Mouse (Mus musculus) adrenal gland, postnatal 4 days (tissue): ENCODE measurements around the gene Cacna1a. TPM values are rescaled to one million over a fixed set of nuclear protein-coding genes. Genes with fewer than 3 reads are reported as not detected.

Experiments
- DNase-seq, 2 experiments: peaks; one replicate each; pipeline ENCODE4 v3.0.0; 2021 to 2022; ENCODE audit warnings: low spot score in 2 of 2, mixed read lengths in 2 of 2
- total RNA-seq, 2 experiments: library from RNA; stranded (reverse); gene quantifications; 2 replicates each; pipeline ENCODE4 v1.2.3; 2021

Cacna1a gene
- total RNA-seq, 2 experiments from 2014 or later: 14.8 to 15.6 TPM

DNA sequence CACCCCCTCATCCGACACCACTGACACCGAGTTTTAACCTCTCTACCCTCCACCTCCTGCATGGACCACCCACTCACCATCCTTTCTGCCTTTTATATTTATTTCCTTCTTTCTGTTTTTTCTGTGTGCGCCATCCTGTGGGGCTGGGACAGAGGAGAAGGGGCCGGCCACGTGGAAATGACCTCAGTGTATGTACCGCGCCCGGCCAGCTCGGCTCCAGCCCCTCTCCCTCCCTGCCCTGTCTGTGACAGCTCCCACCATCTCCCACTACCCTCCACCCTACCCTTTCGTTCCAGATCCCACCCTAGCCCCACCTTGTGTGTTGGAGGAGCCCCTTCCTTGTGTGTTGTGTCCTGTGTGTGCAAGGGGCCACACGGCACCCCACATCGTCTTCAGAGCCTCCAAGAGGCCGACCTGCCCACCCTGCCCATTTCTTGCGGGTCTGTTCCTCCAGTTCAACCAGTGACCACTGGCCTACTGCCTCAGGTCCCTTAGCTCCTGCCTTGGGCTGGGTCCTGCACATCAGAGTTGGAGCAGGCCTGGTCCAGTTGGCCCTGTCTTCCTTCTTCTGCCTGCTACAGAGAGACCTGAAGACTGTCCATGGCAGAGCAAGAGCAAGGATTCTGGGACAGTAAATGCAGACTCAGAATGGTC lies 247.3 kb downstream of the Cacna1a start:
- DNase-seq: no peak

GRCm38 (mm10) chr8:84636051-84636691 lies 247.9 kb downstream of the Cacna1a start:
- no peak for DNase-seq

- no peak for DNase-seq
Observed at GRCm38 (mm10) chr8:84637946-84638554, 249.8 kb downstream of the Cacna1a start.

DNA sequence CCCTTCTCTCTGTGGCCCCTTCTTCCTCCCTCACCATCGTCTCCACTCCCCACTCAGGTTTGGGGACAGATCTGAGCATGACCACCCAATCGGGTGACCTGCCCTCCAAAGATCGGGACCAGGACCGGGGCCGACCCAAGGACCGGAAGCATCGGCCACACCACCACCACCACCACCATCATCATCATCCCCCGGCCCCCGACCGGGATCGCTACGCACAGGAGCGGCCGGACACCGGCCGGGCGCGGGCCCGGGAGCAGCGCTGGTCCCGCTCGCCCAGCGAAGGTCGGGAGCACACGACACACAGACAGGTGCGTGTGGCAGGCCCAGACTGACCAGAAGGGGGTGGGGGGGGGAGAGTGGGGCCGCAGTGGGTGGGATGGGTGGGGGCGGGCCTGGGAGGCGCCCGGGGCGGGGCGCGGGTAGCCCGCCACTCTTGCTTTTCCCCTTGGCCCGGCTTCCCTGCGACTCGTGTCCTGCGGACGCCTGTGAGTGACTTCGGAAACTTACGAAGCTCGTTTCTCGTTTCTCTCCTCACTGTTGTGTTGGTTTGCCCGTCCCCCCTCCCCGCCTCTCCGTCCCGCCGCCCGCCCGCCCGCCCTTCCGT lies 250.4 kb downstream of the Cacna1a start:
- DNase-seq: no peak

DNA sequence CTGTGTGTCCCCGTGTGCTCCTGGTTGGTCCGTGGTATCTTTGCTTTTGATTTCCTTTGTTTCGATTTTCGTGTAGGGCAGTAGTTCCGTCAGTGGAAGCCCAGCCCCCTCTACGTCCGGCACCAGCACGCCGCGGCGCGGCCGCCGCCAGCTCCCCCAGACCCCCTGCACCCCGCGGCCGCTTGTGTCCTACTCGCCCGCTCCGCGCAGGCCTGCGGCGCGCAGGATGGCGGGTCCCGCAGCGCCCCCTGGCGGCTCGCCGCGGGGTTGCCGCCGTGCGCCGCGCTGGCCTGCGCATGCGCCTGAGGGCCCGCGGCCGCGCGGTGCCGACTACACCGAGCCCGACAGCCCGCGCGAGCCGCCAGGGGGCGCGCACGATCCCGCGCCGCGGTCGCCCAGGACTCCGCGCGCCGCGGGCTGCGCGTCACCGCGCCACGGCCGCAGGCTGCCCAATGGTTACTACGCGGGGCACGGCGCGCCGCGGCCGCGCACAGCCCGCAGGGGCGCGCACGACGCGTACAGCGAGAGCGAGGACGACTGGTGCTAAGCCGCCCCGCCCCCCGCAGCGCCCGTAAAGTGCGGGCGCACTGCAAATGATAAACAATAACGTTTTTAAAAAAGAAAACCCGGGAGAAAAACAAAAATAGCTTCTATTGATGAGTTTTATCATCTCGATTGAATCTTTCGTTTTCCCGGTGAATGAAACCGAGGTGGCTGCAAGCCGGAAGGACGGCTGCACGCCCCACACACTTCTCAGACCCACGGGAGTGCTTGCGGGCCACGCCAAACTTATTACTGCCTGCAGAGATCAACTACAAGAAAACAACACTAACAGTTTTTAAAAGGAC lies 251.1 kb downstream of the Cacna1a start:
- peak; percentile 80 to 84 for DNase-seq

GRCm38 (mm10) chr8:84640010-84640588 lies 251.9 kb downstream of the Cacna1a start:
- no peak for DNase-seq

- DNase-seq: no peak
Observed at GRCm38 (mm10) chr8:84640617-84641294, 252.5 kb downstream of the Cacna1a start.

DNA sequence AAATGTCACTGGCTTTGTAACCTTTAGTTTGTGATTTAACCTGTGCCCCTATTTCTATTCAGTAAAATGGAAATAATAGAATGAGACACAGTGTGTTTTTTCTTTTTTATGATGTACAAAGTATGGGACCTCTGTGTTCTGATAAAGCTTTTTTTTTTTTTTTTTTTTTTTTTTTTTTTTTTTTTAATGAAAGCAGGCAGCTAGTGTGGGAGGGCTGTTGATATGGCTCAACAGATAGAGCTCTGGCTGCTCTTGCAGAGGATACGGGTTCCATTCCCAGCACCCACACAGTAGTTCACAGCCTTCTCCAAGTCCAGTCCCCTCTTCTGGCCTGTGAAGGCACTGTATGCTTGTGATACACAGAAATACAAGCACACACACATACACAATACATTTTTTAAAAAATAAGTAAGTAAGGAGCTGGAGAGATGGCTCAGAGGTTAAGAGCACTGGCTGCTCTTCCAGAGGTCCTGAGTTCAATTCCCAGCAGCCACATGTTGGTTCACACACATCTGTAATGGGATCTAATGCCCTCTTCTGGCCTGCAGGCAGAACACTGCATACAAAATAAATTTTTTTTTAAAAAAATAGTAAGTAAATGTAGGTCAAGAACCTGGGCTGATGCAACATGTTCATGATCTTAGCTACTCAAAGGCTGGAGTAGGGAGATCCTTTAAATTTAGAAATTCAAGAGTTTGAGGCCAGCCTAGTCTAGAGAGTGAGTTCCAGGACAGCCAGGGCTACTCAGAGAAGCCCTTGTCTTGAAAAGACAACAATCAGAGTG lies 253.5 kb downstream of the Cacna1a start:
- no peak for DNase-seq

- no peak for DNase-seq
Observed at GRCm38 (mm10) chr8:84643019-84643418, 254.8 kb downstream of the Cacna1a start.

GRCm38 (mm10) chr8:84646800-84647199 lies 258.6 kb downstream of the Cacna1a start:
- DNase-seq: no peak

GRCm38 (mm10) chr8:84647461-84647901 lies 259.2 kb downstream of the Cacna1a start:
- DNase-seq: no peak

- DNase-seq: no peak
Observed at GRCm38 (mm10) chr8:84650213-84650612, 262.0 kb downstream of the Cacna1a start.

DNA sequence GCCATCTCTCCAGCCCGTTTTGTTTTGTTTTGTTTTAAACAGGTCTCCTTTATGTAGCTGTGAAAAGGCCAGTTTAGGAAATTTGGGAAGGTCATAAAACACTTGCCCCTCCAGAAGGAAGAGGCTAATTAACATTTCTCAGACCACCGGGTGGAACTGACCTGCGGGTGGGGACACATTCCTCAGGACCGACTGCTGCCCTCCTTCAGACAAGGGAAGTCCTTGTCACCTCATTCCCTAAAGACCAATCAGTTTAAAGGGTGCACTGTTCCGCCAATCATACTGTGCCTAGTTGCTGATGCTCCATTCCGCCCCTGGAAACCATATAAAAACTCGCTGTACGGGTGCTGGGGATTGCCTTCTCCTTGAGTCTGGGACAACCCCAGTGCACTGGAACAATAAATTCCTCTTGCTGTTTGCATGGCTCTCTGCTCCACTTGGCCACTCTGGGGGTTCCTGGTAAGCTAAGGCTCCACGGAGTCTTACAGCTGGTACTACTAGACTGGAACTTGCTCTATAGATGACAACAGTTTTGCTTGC lies 264.9 kb downstream of the Cacna1a start:
- no peak for DNase-seq

GRCm38 (mm10) chr8:84654597-84654996 lies 266.4 kb downstream of the Cacna1a start:
- no peak for DNase-seq

- DNase-seq: no peak
Observed at GRCm38 (mm10) chr8:84655336-84656190, 267.3 kb downstream of the Cacna1a start.

GRCm38 (mm10) chr8:84656191-84656525 lies 267.9 kb downstream of the Cacna1a start:
- no peak for DNase-seq

GRCm38 (mm10) chr8:84656641-84657126 lies 268.4 kb downstream of the Cacna1a start:
- DNase-seq: no peak

DNA sequence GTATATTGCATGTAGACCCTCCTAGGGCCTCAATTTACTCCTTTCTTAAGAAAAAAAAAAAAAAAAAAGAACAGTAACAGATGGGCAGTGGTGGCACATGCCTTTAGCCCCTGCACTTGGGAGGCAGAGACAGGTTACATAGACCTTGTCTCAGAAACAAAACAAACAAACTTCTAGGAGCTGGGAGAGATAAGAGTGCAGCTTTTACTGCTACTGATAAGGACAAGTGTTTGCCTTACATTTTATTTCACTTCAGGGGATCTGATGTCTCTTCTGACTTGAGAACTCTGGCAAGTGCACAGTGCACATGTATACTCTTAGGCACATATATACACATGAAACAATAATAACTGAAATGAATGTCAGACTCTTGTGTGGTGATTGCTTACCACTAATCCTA lies 269.0 kb downstream of the Cacna1a start:
- no peak for DNase-seq
